Mouse (Mus musculus): ENCODE data around the gene Slc6a5. TPM values are rescaled to one million over a fixed set of nuclear protein-coding genes. Genes with fewer than 3 reads are reported as not detected.

Slc6a5 gene
- polyA plus RNA-seq, 1 experiment from 2014 or later, result not detected

DNA sequence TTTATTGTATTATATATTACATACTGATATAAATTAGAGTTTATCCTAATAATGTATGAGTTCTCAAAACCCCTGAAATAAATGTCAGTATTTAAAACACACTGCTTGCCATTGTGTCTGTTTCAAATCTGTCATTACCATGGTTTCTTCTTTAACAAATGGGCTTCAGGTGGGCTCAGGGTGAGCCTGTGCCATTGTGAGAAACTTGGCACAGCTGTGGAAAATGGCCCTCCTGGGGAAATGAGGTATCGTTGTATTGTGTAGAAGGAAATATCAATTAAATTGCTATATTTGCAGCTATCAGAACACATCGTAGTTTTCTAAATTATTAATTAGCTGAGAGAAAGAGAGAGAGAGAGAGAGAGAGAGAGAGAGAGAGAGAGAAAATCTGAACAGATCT, 53.8 kb downstream of the Slc6a5 start:
- 79% methylated on average over 2 of the region's 2 CpGs for WGBS
- H3K4me1 ChIP-seq, result no peaks in the 10 kb centered on the region
- no peak for DNase-seq (ENCODE audit: low spot score)
- H3K27me3 ChIP-seq (ENCODE audit: insufficient read depth, poor library complexity, severe bottlenecking), result no peaks in the 10 kb centered on the region
- H3K27ac ChIP-seq, result no peak overlapping the region
- H3K4me3 ChIP-seq, result no peak overlapping the region
- H3K9me3 ChIP-seq, result no peaks in the 10 kb centered on the region
- no peaks in the 10 kb centered on the region for H3K36me3 ChIP-seq

DNA sequence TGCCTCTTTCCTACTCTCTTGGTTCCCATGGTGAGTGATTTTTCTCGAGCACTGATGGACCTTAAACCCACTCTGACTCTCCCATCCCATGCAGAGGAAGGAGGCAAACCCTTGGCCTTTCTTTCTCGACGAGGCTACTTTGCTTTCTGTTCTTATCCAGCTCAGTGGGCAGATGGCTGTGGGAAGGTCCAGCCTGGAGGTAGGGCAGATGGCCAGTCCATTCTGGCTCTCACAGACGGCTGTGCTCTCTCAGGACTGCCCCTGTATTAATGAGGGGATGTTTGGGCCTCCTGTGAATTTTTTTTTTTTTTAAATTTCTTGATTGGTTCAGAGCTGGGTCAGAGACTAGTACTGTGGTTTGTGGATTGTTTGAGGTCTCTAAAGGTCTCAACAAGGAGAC, 59.6 kb downstream of the Slc6a5 start:
- no peak overlapping the region for H3K4me3 ChIP-seq
- WGBS, result 63% methylated on average over 4 of the region's 4 CpGs
- H3K36me3 ChIP-seq, result no peaks in the 10 kb centered on the region
- DNase-seq (ENCODE audit: low spot score), result no peak
- H3K27ac ChIP-seq, result no peak overlapping the region
- H3K9me3 ChIP-seq, result no peaks in the 10 kb centered on the region
- peaks cover under 1% of the 10 kb centered on the region for H3K4me1 ChIP-seq
- peaks cover 27% of the 10 kb centered on the region for H3K27me3 ChIP-seq (ENCODE audit: insufficient read depth, poor library complexity, severe bottlenecking)

- Histone ChIP-seq H3K27ac (no peak within 1 kb of the TSS), H3K9me3 (no peaks in the 10 kb centered on the region), H3K4me1 (peaks cover 17% of the 10 kb centered on the region), H3K4me3 (peak within 1 kb of the TSS; percentile 71), H3K36me3 (no peaks in the 10 kb centered on the region), H3K27me3 (ENCODE audit: insufficient read depth, poor library complexity, severe bottlenecking) (peaks cover 79% of the 10 kb centered on the region)
- under 1% methylated on average over 52 of the region's 52 CpGs for WGBS
- DNase-seq (ENCODE audit: low spot score), result no peak
These were observed 65.0 kb downstream of the Slc6a5 start, which contains the start of gene Nell1 for GRCm38 (mm10) chr7:49974841-49975440. Gene Nell1 (plus strand): TSS chr7:49974864.

DNA sequence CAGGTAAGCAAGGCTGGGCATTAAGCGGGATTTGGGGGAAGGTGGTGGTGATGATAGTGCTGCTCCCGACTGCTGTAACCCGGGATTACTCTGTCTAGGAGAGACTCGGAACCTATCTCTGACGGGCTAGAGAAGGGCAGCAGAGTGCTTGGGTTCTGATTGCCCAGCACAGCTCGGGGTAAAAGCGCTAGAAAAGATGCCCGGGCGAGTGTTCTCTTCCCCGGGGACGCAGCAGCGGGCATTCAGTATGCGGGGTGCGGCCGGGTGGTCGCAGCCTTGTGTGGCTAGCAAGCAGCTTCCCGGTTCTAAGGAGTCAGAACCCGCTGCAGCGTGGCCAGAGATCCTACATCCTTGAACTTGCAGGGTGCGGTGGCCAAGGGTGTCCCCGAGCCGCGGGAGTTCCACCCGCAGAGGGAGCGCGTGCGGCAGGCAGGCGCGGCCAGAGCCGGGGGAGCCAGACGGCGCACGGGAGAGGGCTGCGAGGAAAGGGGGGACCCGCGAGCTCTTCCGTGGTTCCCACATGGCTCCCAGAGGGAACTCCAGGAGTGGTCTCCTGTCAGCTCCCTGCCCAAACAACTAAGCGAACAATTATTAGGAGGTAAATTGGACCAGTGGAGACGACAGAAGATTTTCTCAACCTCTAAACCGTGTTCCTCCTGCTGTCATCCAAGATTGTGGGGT, 65.6 kb downstream of the Slc6a5 start:
- Histone ChIP-seq H3K27ac (no peak overlapping the region), H3K4me1 (peaks cover 17% of the 10 kb centered on the region), H3K4me3 (peak overlapping the region; percentile 71), H3K27me3 (ENCODE audit: insufficient read depth, poor library complexity, severe bottlenecking) (peaks cover 85% of the 10 kb centered on the region), H3K36me3 (no peaks in the 10 kb centered on the region), H3K9me3 (no peaks in the 10 kb centered on the region)
- under 1% methylated on average over 40 of the region's 40 CpGs for WGBS
- DNase-seq (ENCODE audit: low spot score), result no peak

DNA sequence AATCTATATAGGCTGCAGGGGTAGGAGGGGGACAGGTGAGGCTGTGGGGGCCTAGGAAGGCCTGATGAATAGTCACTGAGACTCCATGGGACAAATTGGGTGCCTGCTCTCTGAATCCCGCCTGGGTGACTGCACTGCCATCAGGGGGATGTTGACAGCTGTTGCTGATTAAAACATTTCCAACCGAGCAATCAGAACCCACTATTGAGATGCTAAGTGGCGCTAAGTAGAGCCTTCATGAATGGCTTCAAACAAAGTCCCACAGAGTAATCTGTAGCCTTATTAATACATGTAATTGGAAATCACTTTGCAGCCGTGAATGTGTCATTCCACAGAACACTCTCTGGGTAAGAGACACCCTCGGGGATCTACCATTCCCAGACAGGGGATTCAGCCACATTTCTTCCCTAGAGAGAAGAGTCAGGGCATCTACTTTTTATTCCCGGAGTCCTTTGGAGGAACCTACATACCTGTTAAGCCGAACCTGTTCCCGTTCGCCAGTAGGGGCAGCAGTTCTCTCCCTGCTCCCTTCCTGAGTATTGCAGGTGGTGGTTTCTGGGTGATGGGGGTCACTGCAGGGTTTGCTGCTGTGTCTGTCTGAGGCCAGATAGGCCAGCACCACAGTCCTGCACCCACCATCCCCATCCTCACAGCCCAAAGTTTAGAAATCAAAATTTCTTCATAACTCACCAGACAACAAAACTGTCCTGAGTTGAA, 71.7 kb downstream of the Slc6a5 start:
- Histone ChIP-seq H3K27me3 (ENCODE audit: insufficient read depth, poor library complexity, severe bottlenecking) (peaks cover 54% of the 10 kb centered on the region), H3K4me3 (no peak overlapping the region), H3K27ac (no peak overlapping the region), H3K9me3 (no peaks in the 10 kb centered on the region), H3K36me3 (no peaks in the 10 kb centered on the region), H3K4me1 (0 out of 2 replicates have a peak, but pooled peaks cover 10% of the 10 kb centered on the region)
- 12% methylated on average over 9 of the region's 9 CpGs for WGBS
- DNase-seq (ENCODE audit: low spot score), result no peak

DNA sequence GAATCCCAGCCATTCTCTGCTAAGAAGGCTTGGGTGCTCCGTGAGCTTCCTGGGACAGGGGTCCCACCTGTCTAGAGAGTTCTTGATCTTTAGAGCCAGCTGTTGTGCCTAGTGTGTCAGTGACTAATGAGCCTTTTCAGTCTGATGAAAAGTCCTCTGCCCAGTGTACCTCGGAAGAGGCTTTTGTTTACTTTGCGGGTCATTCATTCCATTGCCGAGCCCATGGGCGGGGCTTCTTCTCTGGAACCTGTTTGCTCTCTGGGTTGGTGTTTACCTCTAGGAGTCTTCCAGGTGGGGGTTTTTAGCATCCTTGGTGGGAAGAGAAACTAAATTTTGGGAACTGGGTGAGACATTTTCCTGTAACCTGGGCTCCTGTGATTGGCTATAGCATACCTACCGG, 74.8 kb downstream of the Slc6a5 start:
- WGBS, result 34% methylated on average over 6 of the region's 6 CpGs
- no peak for DNase-seq (ENCODE audit: low spot score)
- H3K4me3 ChIP-seq, result no peak overlapping the region

GRCm38 (mm10) chr7:49985947-49986346, 76.0 kb downstream of the Slc6a5 start:
- H3K36me3 ChIP-seq, result no peaks in the 10 kb centered on the region
- H3K27ac ChIP-seq, result no peak overlapping the region
- no peak overlapping the region for H3K4me3 ChIP-seq
- 0 out of 2 replicates have a peak, but pooled peaks cover 10% of the 10 kb centered on the region for H3K4me1 ChIP-seq
- peaks cover 14% of the 10 kb centered on the region for H3K27me3 ChIP-seq (ENCODE audit: insufficient read depth, poor library complexity, severe bottlenecking)
- DNase-seq (ENCODE audit: low spot score), result no peak
- no peaks in the 10 kb centered on the region for H3K9me3 ChIP-seq
- 89% methylated on average over 8 of the region's 8 CpGs for WGBS

More for the DNA sequence above, 74.8 kb downstream of the Slc6a5 start:
- Histone ChIP-seq H3K27ac (no peak overlapping the region), H3K4me1 (0 out of 2 replicates have a peak, but pooled peaks cover 10% of the 10 kb centered on the region), H3K27me3 (ENCODE audit: insufficient read depth, poor library complexity, severe bottlenecking) (peaks cover 26% of the 10 kb centered on the region), H3K9me3 (no peaks in the 10 kb centered on the region), H3K36me3 (no peaks in the 10 kb centered on the region)

DNA sequence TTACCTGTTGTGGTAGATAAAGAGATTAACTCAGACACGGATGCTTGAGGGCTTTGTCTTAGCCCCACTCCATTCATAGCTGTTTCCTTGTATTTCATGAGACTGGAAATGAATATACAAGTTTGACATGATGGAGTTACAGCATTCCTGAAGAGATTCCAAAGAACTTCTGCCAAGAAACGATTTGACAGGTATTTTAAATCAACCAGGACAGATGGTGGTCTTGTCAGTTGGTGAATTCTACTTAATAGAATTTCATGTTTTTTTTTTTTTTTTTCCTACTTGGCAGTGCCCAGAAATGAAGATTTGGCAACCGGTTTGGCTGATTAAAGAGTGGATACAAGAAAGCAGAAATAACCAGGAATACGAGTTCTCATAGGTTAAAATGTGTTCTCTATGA, 89.4 kb downstream of the Slc6a5 start:
- no peaks in the 10 kb centered on the region for H3K4me1 ChIP-seq
- no peak for DNase-seq (ENCODE audit: low spot score)
- no peaks in the 10 kb centered on the region for H3K27me3 ChIP-seq (ENCODE audit: insufficient read depth, poor library complexity, severe bottlenecking)
- H3K9me3 ChIP-seq, result no peaks in the 10 kb centered on the region
- 75% methylated on average over 4 of the region's 4 CpGs for WGBS
- no peaks in the 10 kb centered on the region for H3K36me3 ChIP-seq
- no peak overlapping the region for H3K4me3 ChIP-seq
- H3K27ac ChIP-seq, result no peak overlapping the region

DNA sequence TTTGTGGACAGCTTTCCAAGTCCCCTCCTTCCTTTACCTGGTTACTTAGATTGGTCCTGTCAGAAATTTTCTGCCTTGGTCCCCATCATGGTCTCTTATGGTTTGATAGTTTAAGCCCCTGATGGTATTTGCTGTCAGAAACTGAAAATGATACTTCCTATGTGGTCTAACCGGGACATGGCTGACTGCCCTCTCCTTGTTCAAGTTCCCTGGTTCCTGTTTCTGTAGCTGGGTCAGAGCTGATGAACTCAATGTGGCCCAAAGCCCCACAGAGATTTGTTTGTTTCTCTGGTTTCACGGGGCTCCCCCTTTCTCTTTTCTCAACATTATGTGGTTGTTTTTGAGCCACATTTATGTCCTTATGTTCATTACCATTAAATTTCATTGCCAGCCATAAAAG, 95.3 kb downstream of the Slc6a5 start:
- Histone ChIP-seq H3K27ac (no peak overlapping the region), H3K27me3 (ENCODE audit: insufficient read depth, poor library complexity, severe bottlenecking) (no peaks in the 10 kb centered on the region), H3K9me3 (no peaks in the 10 kb centered on the region), H3K36me3 (no peaks in the 10 kb centered on the region), H3K4me3 (no peak overlapping the region), H3K4me1 (no peaks in the 10 kb centered on the region)
- 69% methylated on average over 2 of the region's 2 CpGs for WGBS
- no peak for DNase-seq (ENCODE audit: low spot score)

Other genes starting within 250 kb of the Slc6a5 start
- 13.8 and 17.9 TPM in 2 replicates for gene Htatip2, start 151.0 kb upstream of the Slc6a5 start, polyA plus RNA-seq (2016; fragmentation: Nextera tagmentation; extraction: Ambion mirVana)
- 65.2 and 69.7 TPM in 2 replicates for gene Prmt3, start 131.8 kb upstream of the Slc6a5 start, polyA plus RNA-seq (2016; fragmentation: Nextera tagmentation; extraction: Ambion mirVana)
- 0.62 and 2.4 TPM in 2 replicates for gene Nell1, start 64.7 kb downstream of the Slc6a5 start, polyA plus RNA-seq (2016; fragmentation: Nextera tagmentation; extraction: Ambion mirVana)